Mouse (Mus musculus) lung, embryonic 15.5 days (tissue): ENCODE results near the gene Actl7a. TPM values are rescaled to one million over a fixed set of nuclear protein-coding genes. Genes with fewer than 3 reads are reported as not detected.

Experiments
- ATAC-seq: fragments of 200-750 bp; cut with Nextera tagmentation; 2 replicates; pipeline ENCODE4 v1.8.0; 2017; ENCODE audit warnings: moderate number of reproducible peaks, borderline replicate concordance; ENCODE audit not compliant: low FRiP score, low TSS enrichment; ENCODE audit errors: extremely low read depth
- H3K27ac ChIP-seq: fragments of 300-500 bp; sonication (generic); 2 replicates; pipeline ENCODE4 v1.5.1; 2015; ENCODE audit warnings: moderate library complexity, mild to moderate bottlenecking, inconsistent platforms
- H3K27me3 ChIP-seq: fragments of 300-500 bp; sonication (generic); 2 replicates; pipeline ENCODE4 v1.6.1; 2015; ENCODE audit warnings: inconsistent platforms
- H3K36me3 ChIP-seq: fragments of 300-500 bp; sonication (generic); 2 replicates; pipeline ENCODE4 v1.6.1; 2015; ENCODE audit warnings: inconsistent platforms
- H3K4me1 ChIP-seq: fragments of 300-500 bp; sonication (generic); 2 replicates; pipeline ENCODE4 v1.6.1; 2015; ENCODE audit warnings: inconsistent platforms
- H3K4me2 ChIP-seq: fragments of 300-500 bp; sonication (generic); 2 replicates; pipeline ENCODE4 v1.6.1; 2015; ENCODE audit warnings: inconsistent platforms, mild to moderate bottlenecking, moderate library complexity
- H3K4me3 ChIP-seq: fragments of 300-500 bp; sonication (generic); 2 replicates; pipeline ENCODE4 v1.5.1; 2015; ENCODE audit warnings: mild to moderate bottlenecking, inconsistent platforms
- H3K9ac ChIP-seq: fragments of 300-500 bp; sonication (generic); 2 replicates; pipeline ENCODE4 v1.6.1; 2015; ENCODE audit warnings: inconsistent platforms
- H3K9me3 ChIP-seq: fragments of 300-500 bp; sonication (generic); 2 replicates; pipeline ENCODE4 v1.6.1; 2016; ENCODE audit warnings: inconsistent platforms
- WGBS: fragments of 180-500 bp; shearing (Covaris S2); methylation state at CpG from one replicate; pipeline ENCODE4 v1.1.7; 2015; 5-methylcytosine and 5-hydroxymethylcytosine counted together
- polyA plus RNA-seq: library from polyadenylated mRNA; unstranded; fragments of >200 nt; fragmentation: Nextera tagmentation; extraction: Ambion mirVana; gene quantifications from 2 replicates; pipeline ENCODE4 v1.2.1, GENCODE M21; 2015

Actl7a gene
- polyA plus RNA-seq, 1 experiment from 2014 or later: not detected

GRCm38 (mm10) chr4:56768913-56769312, 25.7 kb downstream of the Actl7a start:
- Histone ChIP-seq H3K4me1 (no peaks in the 10 kb centered on the region), H3K4me2 (no peak overlapping the region), H3K27me3 (no peaks in the 10 kb centered on the region), H3K9ac (no peak overlapping the region), H3K27ac (no peak overlapping the region), H3K36me3 (peaks cover 92% of the 10 kb centered on the region), H3K9me3 (no peaks in the 10 kb centered on the region), H3K4me3 (no peak overlapping the region)
- ATAC-seq: no peak
- WGBS: 85% methylated on average over 7 of the region's 7 CpGs

GRCm38 (mm10) chr4:56771065-56771464, 27.9 kb downstream of the Actl7a start:
- no peaks in the 10 kb centered on the region for H3K27me3 ChIP-seq
- H3K4me2 ChIP-seq: no peak overlapping the region
- 61% methylated on average over 1 of the region's 1 CpGs for WGBS
- H3K4me3 ChIP-seq: no peak overlapping the region
- ATAC-seq: no peak
- H3K9me3 ChIP-seq: no peaks in the 10 kb centered on the region
- H3K9ac ChIP-seq: no peak overlapping the region
- H3K36me3 ChIP-seq: peaks cover 91% of the 10 kb centered on the region
- H3K4me1 ChIP-seq: no peaks in the 10 kb centered on the region
- no peak overlapping the region for H3K27ac ChIP-seq

GRCm38 (mm10) chr4:56791373-56791772, 48.2 kb downstream of the Actl7a start:
- Histone ChIP-seq H3K4me3 (no peak overlapping the region), H3K27ac (no peak overlapping the region), H3K27me3 (no peaks in the 10 kb centered on the region), H3K9ac (no peak overlapping the region), H3K4me2 (no peak overlapping the region), H3K4me1 (no peaks in the 10 kb centered on the region), H3K36me3 (peaks cover 92% of the 10 kb centered on the region), H3K9me3 (no peaks in the 10 kb centered on the region)
- no peak for ATAC-seq
- WGBS: 30% methylated on average over 1 of the region's 1 CpGs

Other genes with a start within 250 kb of the Actl7a start
- not detected in 2 replicates for gene Gm26657, start 3.3 kb upstream of the Actl7a start, polyA plus RNA-seq
- gene Actl7b, start 2.0 kb upstream of the Actl7a start, polyA plus RNA-seq: not detected in 2 replicates
- gene Elp1, start 58.9 kb downstream of the Actl7a start, polyA plus RNA-seq: 34.9 and 39.2 TPM in 2 replicates
- gene Fam206a, start 58.9 kb downstream of the Actl7a start, polyA plus RNA-seq: 15.0 and 15.6 TPM in 2 replicates
- 18.4 and 21.2 TPM in 2 replicates for gene Ctnnal1, start 121.8 kb downstream of the Actl7a start, polyA plus RNA-seq
- 10.8 and 12.3 TPM in 2 replicates for gene Tmem245, start 204.0 kb downstream of the Actl7a start, polyA plus RNA-seq
- 2.2 TPM in 2 replicates for gene Frrs1l, start 247.0 kb downstream of the Actl7a start, polyA plus RNA-seq